Mouse (Mus musculus): ENCODE measurements around the gene Atp6v0a4. TPM values are rescaled to one million over a fixed set of nuclear protein-coding genes. Genes with fewer than 3 reads are reported as not detected.

The Atp6v0a4 gene
- polyA plus RNA-seq, 1 experiment from 2014 or later = not detected

GRCm38 (mm10) chr6:38116107-38116770, 8.1 kb downstream of the Atp6v0a4 start:
- Histone ChIP-seq H3K36me3 (ENCODE audit: inconsistent target) (no peaks in the 10 kb centered on the region), H3K79me2 (ENCODE audit: inconsistent target) (no peaks in the 10 kb centered on the region), H3K4me3 (ENCODE audit: inconsistent target) (no peak overlapping the region), H3K27ac (no peak overlapping the region)
- WGBS (ENCODE audit: missing documents) = 90% methylated on average over 3 of the region's 4 CpGs

- WGBS (ENCODE audit: missing documents) = 84% methylated on average over 9 of the region's 9 CpGs
- Histone ChIP-seq H3K79me2 (ENCODE audit: inconsistent target) (no peaks in the 10 kb centered on the region), H3K27ac (no peak overlapping the region), H3K36me3 (ENCODE audit: inconsistent target) (no peaks in the 10 kb centered on the region), H3K4me3 (ENCODE audit: inconsistent target) (no peak overlapping the region)
Measured at GRCm38 (mm10) chr6:38110859-38111258, 13.5 kb downstream of the Atp6v0a4 start.

GRCm38 (mm10) chr6:38109871-38110270, 14.5 kb downstream of the Atp6v0a4 start:
- no peak overlapping the region for H3K27ac ChIP-seq
- H3K4me3 ChIP-seq (ENCODE audit: inconsistent target) = no peak overlapping the region
- WGBS (ENCODE audit: missing documents) = 26% methylated on average over 9 of the region's 9 CpGs
- H3K36me3 ChIP-seq (ENCODE audit: inconsistent target) = no peaks in the 10 kb centered on the region
- H3K79me2 ChIP-seq (ENCODE audit: inconsistent target) = no peaks in the 10 kb centered on the region

- Histone ChIP-seq H3K36me3 (ENCODE audit: inconsistent target) (no peaks in the 10 kb centered on the region), H3K27ac (no peak within 1 kb of the TSS), H3K79me2 (ENCODE audit: inconsistent target) (no peaks in the 10 kb centered on the region), H3K4me3 (ENCODE audit: inconsistent target) (no peak within 1 kb of the TSS)
- WGBS (ENCODE audit: missing documents) = 56% methylated on average over 9 of the region's 9 CpGs
Measured at GRCm38 (mm10) chr6:38109160-38109795, 15.1 kb downstream of the Atp6v0a4 start, which contains the start of gene Tmem213. Gene Tmem213 (plus strand): TSS chr6:38109255.

GRCm38 (mm10) chr6:38108449-38108848, 15.9 kb downstream of the Atp6v0a4 start:
- 91% methylated on average over 5 of the region's 5 CpGs for WGBS (ENCODE audit: missing documents)
- Histone ChIP-seq H3K36me3 (ENCODE audit: inconsistent target) (no peaks in the 10 kb centered on the region), H3K27ac (no peak overlapping the region), H3K4me3 (ENCODE audit: inconsistent target) (no peak overlapping the region), H3K79me2 (ENCODE audit: inconsistent target) (no peaks in the 10 kb centered on the region)

GRCm38 (mm10) chr6:38105924-38106323, 18.5 kb downstream of the Atp6v0a4 start:
- H3K36me3 ChIP-seq (ENCODE audit: inconsistent target) = no peaks in the 10 kb centered on the region
- no peak overlapping the region for H3K27ac ChIP-seq
- H3K79me2 ChIP-seq (ENCODE audit: inconsistent target) = no peaks in the 10 kb centered on the region
- WGBS (ENCODE audit: missing documents) = 88% methylated on average over 9 of the region's 9 CpGs
- H3K4me3 ChIP-seq (ENCODE audit: inconsistent target) = no peak overlapping the region

GRCm38 (mm10) chr6:38103775-38104174, 20.6 kb downstream of the Atp6v0a4 start:
- WGBS (ENCODE audit: missing documents) = 73% methylated on average over 6 of the region's 6 CpGs

GRCm38 (mm10) chr6:38102216-38102795, 22.1 kb downstream of the Atp6v0a4 start:
- 90% methylated on average over 7 of the region's 7 CpGs for WGBS (ENCODE audit: missing documents)
- H3K79me2 ChIP-seq (ENCODE audit: inconsistent target) = no peaks in the 10 kb centered on the region
- H3K36me3 ChIP-seq (ENCODE audit: inconsistent target) = no peaks in the 10 kb centered on the region
- no peak overlapping the region for H3K4me3 ChIP-seq (ENCODE audit: inconsistent target)
- no peak overlapping the region for H3K27ac ChIP-seq

More at GRCm38 (mm10) chr6:38103775-38104174, 20.6 kb downstream of the Atp6v0a4 start:
- Histone ChIP-seq H3K36me3 (ENCODE audit: inconsistent target) (no peaks in the 10 kb centered on the region), H3K79me2 (ENCODE audit: inconsistent target) (no peaks in the 10 kb centered on the region), H3K27ac (no peak overlapping the region), H3K4me3 (ENCODE audit: inconsistent target) (no peak overlapping the region)

- H3K36me3 ChIP-seq (ENCODE audit: inconsistent target) = no peaks in the 10 kb centered on the region
- no peak overlapping the region for H3K4me3 ChIP-seq (ENCODE audit: inconsistent target)
- no peaks in the 10 kb centered on the region for H3K79me2 ChIP-seq (ENCODE audit: inconsistent target)
- no peak overlapping the region for H3K27ac ChIP-seq
- WGBS (ENCODE audit: missing documents) = 64% methylated on average over 5 of the region's 5 CpGs
Measured at GRCm38 (mm10) chr6:38096961-38097370, 27.4 kb downstream of the Atp6v0a4 start.

GRCm38 (mm10) chr6:38094701-38095100, 29.7 kb downstream of the Atp6v0a4 start:
- Histone ChIP-seq H3K36me3 (ENCODE audit: inconsistent target) (no peaks in the 10 kb centered on the region), H3K27ac (no peak overlapping the region), H3K79me2 (ENCODE audit: inconsistent target) (no peaks in the 10 kb centered on the region), H3K4me3 (ENCODE audit: inconsistent target) (no peak overlapping the region)
- 91% methylated on average over 10 of the region's 10 CpGs for WGBS (ENCODE audit: missing documents)

GRCm38 (mm10) chr6:38092539-38092938, 31.8 kb downstream of the Atp6v0a4 start:
- no peaks in the 10 kb centered on the region for H3K79me2 ChIP-seq (ENCODE audit: inconsistent target)
- H3K4me3 ChIP-seq (ENCODE audit: inconsistent target) = no peak overlapping the region
- H3K27ac ChIP-seq = no peak overlapping the region
- H3K36me3 ChIP-seq (ENCODE audit: inconsistent target) = no peaks in the 10 kb centered on the region
- WGBS (ENCODE audit: missing documents) = 90% methylated on average over 8 of the region's 8 CpGs

GRCm38 (mm10) chr6:38087242-38088026, 37.0 kb downstream of the Atp6v0a4 start:
- Histone ChIP-seq H3K36me3 (ENCODE audit: inconsistent target) (no peaks in the 10 kb centered on the region), H3K79me2 (ENCODE audit: inconsistent target) (no peaks in the 10 kb centered on the region), H3K4me3 (ENCODE audit: inconsistent target) (no peak overlapping the region), H3K27ac (no peak overlapping the region)
- 87% methylated on average over 9 of the region's 9 CpGs for WGBS (ENCODE audit: missing documents)

GRCm38 (mm10) chr6:38083204-38083603, 41.2 kb downstream of the Atp6v0a4 start:
- Histone ChIP-seq H3K36me3 (ENCODE audit: inconsistent target) (no peaks in the 10 kb centered on the region), H3K27ac (no peak overlapping the region), H3K79me2 (ENCODE audit: inconsistent target) (no peaks in the 10 kb centered on the region), H3K4me3 (ENCODE audit: inconsistent target) (no peak overlapping the region)
- WGBS (ENCODE audit: missing documents) = 73% methylated on average over 4 of the region's 4 CpGs

- 90% methylated on average over 11 of the region's 11 CpGs for WGBS (ENCODE audit: missing documents)
- Histone ChIP-seq H3K27ac (no peak overlapping the region), H3K4me3 (ENCODE audit: inconsistent target) (no peak overlapping the region), H3K79me2 (ENCODE audit: inconsistent target) (no peaks in the 10 kb centered on the region), H3K36me3 (ENCODE audit: inconsistent target) (no peaks in the 10 kb centered on the region)
Measured at GRCm38 (mm10) chr6:38081727-38082341, 42.6 kb downstream of the Atp6v0a4 start.

Measured in macrophage (primary cell).